Mouse (Mus musculus) CH12.LX (cell line): Measurements from ENCODE around the gene Entpd8. TPM values are rescaled to one million over a fixed set of nuclear protein-coding genes. Genes with fewer than 3 reads are reported as not detected.

ENCODE experiments used
- DNase-seq: peaks from one replicate; pipeline ENCODE4 v3.0.0-alpha.2; 2013; ENCODE audit errors: extremely low read depth
- H3K27ac ChIP-seq: 2 replicates; pipeline ENCODE4 v1.5.1; 2012; ENCODE audit warnings: low read depth, mild to moderate bottlenecking, control low read depth, moderate library complexity; ENCODE audit not compliant: insufficient read depth
- H3K27me3 ChIP-seq: replicated peaks from 2 replicates; pipeline ENCODE3; 2012; ENCODE audit warnings: inconsistent platforms
- H3K36me3 ChIP-seq, 2 experiments: replicated peaks in 1 of 2; 2 replicates each; pipeline versions ENCODE3 to v1.6.1; 2012; ENCODE audit warnings: inconsistent platforms in 1 of 2, low read length in 1 of 2, mild to moderate bottlenecking in 1 of 2, mixed read lengths in 1 of 2, moderate library complexity in 1 of 2; ENCODE audit not compliant: control insufficient read depth in 1 of 2, insufficient read depth in 1 of 2
- H3K4me1 ChIP-seq, 2 experiments: 2 replicates each; pipeline ENCODE4 v1.6.1; 2012; ENCODE audit warnings: inconsistent platforms in 1 of 2, moderate library complexity in 1 of 2; ENCODE audit not compliant: insufficient read depth in 2 of 2, control insufficient read depth in 1 of 2
- H3K4me2 ChIP-seq: 2 replicates; pipeline ENCODE4 v1.6.1; 2012; ENCODE audit warnings: low read depth, mild to moderate bottlenecking, control low read depth; ENCODE audit not compliant: poor library complexity, insufficient read depth, severe bottlenecking
- H3K4me3 ChIP-seq, 3 experiments: fragments of 150-350 bp in 1 of 3; sonication (generic) in 1 of 3; replicated peaks in 1 of 3; 2 replicates each; pipeline versions ENCODE3 to v1.5.1; 2011 to 2012; ENCODE audit warnings: low read depth in 2 of 3, low read length in 2 of 3, mild to moderate bottlenecking in 2 of 3, moderate library complexity in 2 of 3, control low read depth in 1 of 3, improper control_type of control experiment in 1 of 3, inconsistent platforms in 1 of 3, mixed read lengths in 1 of 3; ENCODE audit not compliant: poor library complexity in 1 of 3
- H3K79me2 ChIP-seq: replicated peaks from 2 replicates; pipeline ENCODE4 v1.6.1; 2012; ENCODE audit warnings: mild to moderate bottlenecking, moderate library complexity; ENCODE audit not compliant: control insufficient read depth, poor library complexity, insufficient read depth, severe bottlenecking; ENCODE audit errors: extremely low read depth
- H3K9ac ChIP-seq: 2 replicates; pipeline ENCODE4 v1.6.1; 2012; ENCODE audit warnings: low read depth, mild to moderate bottlenecking, control low read depth, moderate library complexity; ENCODE audit not compliant: insufficient read depth
- H3K9me3 ChIP-seq: replicated peaks from 2 replicates; pipeline ENCODE3; 2012; ENCODE audit warnings: low read length, inconsistent platforms, mixed read lengths
- BHLHE40 ChIP-seq: IDR thresholded peaks from 2 replicates; pipeline ENCODE4 v1.6.1; 2011; ENCODE audit warnings: mild to moderate bottlenecking, low read depth, low read length, improper control_type of control experiment
- CHD1 ChIP-seq: IDR thresholded peaks from 2 replicates; pipeline ENCODE4 v1.6.1; 2012; ENCODE audit warnings: low read depth, low read length, improper control_type of control experiment, inconsistent platforms
- CTCF ChIP-seq, 2 experiments: IDR thresholded peaks in 1 of 2; conservative IDR thresholded peaks in 1 of 2; 2 replicates each; pipeline ENCODE4 v1.5.1; 2011 to 2012; ENCODE audit warnings: low read depth in 2 of 2, low read length in 2 of 2, improper control_type of control experiment in 1 of 2, inconsistent platforms in 1 of 2, mild to moderate bottlenecking in 1 of 2, moderate library complexity in 1 of 2
- E2F4 ChIP-seq: IDR thresholded peaks from 2 replicates; pipeline ENCODE4 v1.6.1; 2011; ENCODE audit warnings: low read depth, low read length, improper control_type of control experiment; ENCODE audit not compliant: insufficient replicate concordance
- EP300 ChIP-seq: IDR thresholded peaks from 2 replicates; pipeline ENCODE4 v1.6.1; 2011; ENCODE audit warnings: low read length, improper control_type of control experiment
- GABPA ChIP-seq: IDR thresholded peaks from 2 replicates; pipeline ENCODE4 v1.6.1; 2012; ENCODE audit warnings: low read depth, low read length, improper control_type of control experiment, inconsistent platforms; ENCODE audit not compliant: insufficient replicate concordance
- IRF4 ChIP-seq: IDR thresholded peaks from 2 replicates; pipeline ENCODE4 v1.6.1; 2014; ENCODE audit warnings: low read depth, mild to moderate bottlenecking, inconsistent platforms, low read length, improper control_type of control experiment
- JUN ChIP-seq: IDR thresholded peaks from 2 replicates; pipeline ENCODE4 v1.6.1; 2011; ENCODE audit warnings: low read depth, mild to moderate bottlenecking, low read length, improper control_type of control experiment, moderate library complexity; ENCODE audit not compliant: insufficient read depth
- JUND ChIP-seq: conservative IDR thresholded peaks from 2 replicates; pipeline ENCODE4 v1.6.1; 2011; ENCODE audit warnings: low read depth, low read length, improper control_type of control experiment
- MAZ ChIP-seq: IDR thresholded peaks from 2 replicates; pipeline ENCODE4 v1.6.1; 2012; ENCODE audit warnings: low read depth, mild to moderate bottlenecking, inconsistent platforms, low read length, improper control_type of control experiment, moderate library complexity
- MEF2A ChIP-seq: IDR thresholded peaks from 2 replicates; pipeline ENCODE4 v1.6.1; 2014; ENCODE audit warnings: low read depth, mild to moderate bottlenecking, inconsistent platforms, low read length, improper control_type of control experiment, borderline replicate concordance
- MXI1 ChIP-seq: IDR thresholded peaks from 2 replicates; pipeline ENCODE4 v1.6.1; 2011; ENCODE audit warnings: mild to moderate bottlenecking, low read depth, low read length, improper control_type of control experiment
- MYC ChIP-seq: IDR thresholded peaks from 2 replicates; pipeline ENCODE4 v1.6.1; 2011; ENCODE audit warnings: low read depth, mild to moderate bottlenecking, improper control_type of control experiment, low read length
- NELFE ChIP-seq: IDR thresholded peaks from 2 replicates; pipeline ENCODE4 v1.6.1; 2011; ENCODE audit warnings: low read depth, low read length, improper control_type of control experiment
- NRF1 ChIP-seq: IDR thresholded peaks from 2 replicates; pipeline ENCODE4 v1.6.1; 2014; ENCODE audit warnings: low read depth, mild to moderate bottlenecking, inconsistent platforms, low read length, improper control_type of control experiment, moderate library complexity
- POLR2A ChIP-seq: IDR thresholded peaks from 2 replicates; pipeline ENCODE4 v1.6.1; 2011; ENCODE audit warnings: low read depth, mild to moderate bottlenecking, improper control_type of control experiment, low read length
- POLR2AphosphoS2 ChIP-seq: IDR thresholded peaks from 2 replicates; pipeline ENCODE4 v1.6.1; 2011; ENCODE audit warnings: low read depth, low read length, improper control_type of control experiment
- RAD21 ChIP-seq: IDR thresholded peaks from 2 replicates; pipeline ENCODE4 v1.6.1; 2011; ENCODE audit warnings: low read depth, mild to moderate bottlenecking, low read length, improper control_type of control experiment, moderate library complexity
- RCOR1 ChIP-seq: conservative IDR thresholded peaks from 2 replicates; pipeline ENCODE4 v1.6.1; 2012; ENCODE audit warnings: low read depth, mild to moderate bottlenecking, inconsistent platforms, low read length, improper control_type of control experiment
- TBP ChIP-seq: conservative IDR thresholded peaks from 2 replicates; pipeline ENCODE4 v1.6.1; 2011; ENCODE audit warnings: low read depth, low read length, improper control_type of control experiment
- UBTF ChIP-seq: IDR thresholded peaks from 2 replicates; pipeline ENCODE4 v1.6.1; 2012; ENCODE audit warnings: low read depth, mild to moderate bottlenecking, inconsistent platforms, low read length, improper control_type of control experiment, moderate library complexity
- USF2 ChIP-seq: conservative IDR thresholded peaks from 2 replicates; pipeline ENCODE4 v1.6.1; 2011; ENCODE audit warnings: low read depth, low read length, improper control_type of control experiment
- ZMIZ1 ChIP-seq: IDR thresholded peaks from 2 replicates; pipeline ENCODE4 v1.6.1; 2012; ENCODE audit warnings: low read depth, mild to moderate bottlenecking, inconsistent platforms, low read length, improper control_type of control experiment
- dilution Hi-C: fragments of 300-500 bp; cut with MboI; formaldehyde crosslinking; loops from 2 replicates; pipeline ENCODE4 v1.14.3; 2020; ENCODE audit warnings: low sequenced_read_pairs; ENCODE audit not compliant: extremely low pct_unique_long_range_greater_than_20kb, extremely low pct_ligation_motif_present
- in situ Hi-C: fragments of 300-500 bp; cut with MboI; formaldehyde crosslinking; loops from 3 replicates; pipeline ENCODE4 v1.14.3; 2019; ENCODE audit warnings: low sequenced_read_pairs, low pct_ligation_motif_present, low pct_unique_long_range_greater_than_20kb, mixed read lengths
- polyA plus RNA-seq: library from polyadenylated mRNA; unstranded; fragments of >175 nt; gene quantifications from 2 replicates; pipeline ENCODE4 v1.2.1, GENCODE M21; 2012; ENCODE audit warnings: low read depth; ENCODE audit not compliant: insufficient read length
- total RNA-seq, 2 experiments: library from RNA; depleted of rRNA; stranded (reverse); fragments of 300-350 nt in 1 of 2; fragments of >200 nt in 1 of 2; gene quantifications; 2 replicates each; pipeline ENCODE4 v1.2.3; 2012 to 2014

The Entpd8 gene
- total and polyA plus RNA-seq, 3 experiments, result not detected

DNA sequence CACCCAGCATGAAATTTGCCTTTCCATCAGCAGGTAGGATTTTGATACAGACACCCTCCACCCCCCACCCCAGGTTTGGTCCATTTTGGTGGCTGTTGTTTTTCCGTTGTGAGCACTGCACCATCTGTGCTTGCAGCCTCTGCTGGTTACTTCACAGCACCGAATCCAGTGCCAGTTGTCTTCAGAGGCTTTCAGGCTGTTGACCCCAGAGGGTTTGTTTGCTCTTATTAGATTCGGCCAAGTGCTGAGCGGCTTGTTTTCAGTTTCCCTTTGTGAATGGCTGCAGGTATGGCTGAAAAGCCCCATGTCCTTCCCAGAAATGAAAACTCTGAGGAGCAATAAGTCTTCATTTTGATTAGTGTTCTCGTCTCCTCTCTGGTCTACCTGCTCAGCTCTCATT is 40.0 kb upstream of the Entpd8 start:
- Histone ChIP-seq H3K9ac (no peak overlapping the region), H3K27me3 (no peaks in the 10 kb centered on the region), H3K4me2 (no peak overlapping the region), H3K79me2 (no peaks in the 10 kb centered on the region), H3K4me3 (no peak overlapping the region), H3K27ac (no peak overlapping the region), H3K9me3 (peaks cover 3% of the 10 kb centered on the region), H3K36me3 (peaks cover 19 to 80% of the 10 kb centered on the region in 2 experiments), H3K4me1 (no peaks in the 10 kb centered on the region)
- in situ Hi-C loops (no loop called here), dilution Hi-C loops (no loop called here)
- no peak for TF ChIP-seq GABPA
- no peak for TF ChIP-seq JUN
- TF ChIP-seq BHLHE40, result no peak
- TF ChIP-seq RCOR1, result no peak
- TF ChIP-seq TBP, result no peak
- TF ChIP-seq POLR2AphosphoS2, result no peak
- TF ChIP-seq POLR2A, result no peak
- DNase-seq, result no peak

DNA sequence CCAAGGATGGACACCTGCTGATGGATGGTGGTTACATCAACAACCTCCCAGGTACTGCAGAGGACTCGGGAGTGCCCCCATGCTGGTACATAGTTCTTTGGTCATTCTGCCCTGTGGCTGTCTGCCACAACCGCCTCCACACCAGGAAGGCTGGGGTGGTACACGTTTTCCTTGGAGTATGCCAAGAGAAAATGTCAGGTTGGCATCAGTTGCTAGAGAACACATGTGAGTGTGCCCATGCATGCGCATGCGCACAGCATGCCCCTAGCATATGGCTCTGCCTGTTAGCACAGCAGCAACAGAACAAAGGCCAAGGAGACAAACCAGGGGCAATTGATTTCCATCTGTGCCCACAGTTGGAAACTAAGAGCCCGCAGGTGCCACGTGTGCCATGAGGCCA is 29.2 kb upstream of the Entpd8 start:
- H3K4me3 ChIP-seq, result no peak overlapping the region
- H3K4me1 ChIP-seq, result peaks cover 5 to 18% of the 10 kb centered on the region in 2 experiments
- no peaks in the 10 kb centered on the region for H3K79me2 ChIP-seq
- H3K4me2 ChIP-seq, result no peak overlapping the region
- no peak overlapping the region for H3K9ac ChIP-seq
- no peaks in the 10 kb centered on the region for H3K27me3 ChIP-seq
- no peaks in the 10 kb centered on the region for H3K9me3 ChIP-seq
- H3K36me3 ChIP-seq, result peaks cover 28 to 74% of the 10 kb centered on the region in 2 experiments
- in situ Hi-C loops (no loop called here), dilution Hi-C loops (no loop called here)
- DNase-seq, result no peak
- no peak overlapping the region for H3K27ac ChIP-seq
- TF ChIP-seq IRF4 (no peak), CHD1 (no peak), EP300 (no peak), MEF2A (no peak), JUND (no peak), NELFE (no peak), UBTF (no peak), NRF1 (no peak), ZMIZ1 (no peak), RAD21 (no peak), MAZ (no peak), MXI1 (no peak), USF2 (no peak), CTCF (conservative IDR thresholded peaks at IDR 0.05 in 1 of 2, IDR thresholded peaks at IDR 0.05 in 1 of 2; ENCODE audit: low read depth in 2 of 2, low read length in 2 of 2) (no peak), E2F4 (no peak), MYC (no peak)
